Mouse (Mus musculus) adrenal gland, postnatal 25 days (tissue): ENCODE data around the gene Mapk7. TPM values are rescaled to one million over a fixed set of nuclear protein-coding genes. Genes with fewer than 3 reads are reported as not detected.

Experiments
- DNase-seq: peaks from one replicate; pipeline ENCODE4 v3.0.0; 2021; ENCODE audit warnings: mixed read lengths
- total RNA-seq: library from RNA; stranded (reverse); gene quantifications from 2 replicates; pipeline ENCODE4 v1.2.3, GENCODE M21; 2021

Mapk7 gene
- total RNA-seq, 1 experiment from 2014 or later = 23.9 TPM

- DNase-seq = no peak
These were observed 3.2 kb downstream of the Mapk7 start for GRCm38 (mm10) chr11:61490944-61491520.

DNA sequence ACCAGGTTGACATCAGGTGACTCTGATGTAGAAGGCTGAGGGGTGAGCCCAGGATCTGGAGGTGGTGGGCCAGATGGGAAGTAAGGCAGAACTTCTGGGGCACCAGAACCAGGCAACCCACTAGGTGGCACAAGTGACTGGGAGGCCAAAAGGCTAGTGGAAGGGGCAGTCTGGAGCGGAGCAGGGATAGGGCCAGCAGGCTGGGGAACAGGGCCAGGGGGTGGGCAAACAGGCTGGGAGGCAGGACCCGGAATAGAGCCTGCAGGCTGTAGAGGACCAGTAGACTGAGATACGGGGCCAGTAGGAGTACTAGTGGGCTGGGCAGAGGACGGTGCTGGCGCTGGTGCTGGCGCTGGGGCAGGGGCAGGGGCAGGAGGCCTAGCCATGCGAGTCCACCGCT lies 4.3 kb downstream of the Mapk7 start:
- DNase-seq = no peak

GRCm38 (mm10) chr11:61489085-61489484 lies 5.1 kb downstream of the Mapk7 start:
- no peak for DNase-seq

DNA sequence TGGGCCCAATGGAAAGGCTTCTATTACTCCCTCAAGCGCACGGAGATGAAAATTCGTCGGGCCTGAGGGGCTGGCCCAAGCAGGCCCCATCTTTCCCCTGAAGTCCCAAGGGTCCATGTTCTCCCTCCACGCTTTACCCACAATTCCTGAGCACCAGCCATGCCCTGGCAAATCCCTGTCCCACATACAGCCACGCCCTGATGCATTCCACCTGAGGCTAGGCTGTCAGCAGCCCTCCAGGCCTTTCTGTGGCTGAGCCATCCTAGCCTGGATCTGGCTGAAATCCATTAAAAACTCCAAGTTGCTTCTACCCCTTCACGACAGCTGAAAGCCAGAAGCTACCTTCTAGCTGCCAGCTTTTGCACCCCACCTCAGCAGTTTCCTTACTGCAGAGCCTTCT lies 6.3 kb downstream of the Mapk7 start:
- no peak for DNase-seq

- DNase-seq = peak; percentile 69
These were observed 6.8 kb downstream of the Mapk7 start for GRCm38 (mm10) chr11:61487401-61487800.

- no peak for DNase-seq
These were observed 7.6 kb downstream of the Mapk7 start for GRCm38 (mm10) chr11:61486458-61487219.

GRCm38 (mm10) chr11:61485541-61486457 lies 8.4 kb downstream of the Mapk7 start:
- no peak for DNase-seq

- no peak for DNase-seq
These were observed 9.3 kb downstream of the Mapk7 start, which contains the start of gene Mfap4 for GRCm38 (mm10) chr11:61484613-61485540. Gene Mfap4 (plus strand): TSS chr11:61485431.

GRCm38 (mm10) chr11:61484256-61484612 lies 10.0 kb downstream of the Mapk7 start:
- no peak for DNase-seq

- DNase-seq = no peak
These were observed 10.9 kb downstream of the Mapk7 start for GRCm38 (mm10) chr11:61483226-61483845.

DNA sequence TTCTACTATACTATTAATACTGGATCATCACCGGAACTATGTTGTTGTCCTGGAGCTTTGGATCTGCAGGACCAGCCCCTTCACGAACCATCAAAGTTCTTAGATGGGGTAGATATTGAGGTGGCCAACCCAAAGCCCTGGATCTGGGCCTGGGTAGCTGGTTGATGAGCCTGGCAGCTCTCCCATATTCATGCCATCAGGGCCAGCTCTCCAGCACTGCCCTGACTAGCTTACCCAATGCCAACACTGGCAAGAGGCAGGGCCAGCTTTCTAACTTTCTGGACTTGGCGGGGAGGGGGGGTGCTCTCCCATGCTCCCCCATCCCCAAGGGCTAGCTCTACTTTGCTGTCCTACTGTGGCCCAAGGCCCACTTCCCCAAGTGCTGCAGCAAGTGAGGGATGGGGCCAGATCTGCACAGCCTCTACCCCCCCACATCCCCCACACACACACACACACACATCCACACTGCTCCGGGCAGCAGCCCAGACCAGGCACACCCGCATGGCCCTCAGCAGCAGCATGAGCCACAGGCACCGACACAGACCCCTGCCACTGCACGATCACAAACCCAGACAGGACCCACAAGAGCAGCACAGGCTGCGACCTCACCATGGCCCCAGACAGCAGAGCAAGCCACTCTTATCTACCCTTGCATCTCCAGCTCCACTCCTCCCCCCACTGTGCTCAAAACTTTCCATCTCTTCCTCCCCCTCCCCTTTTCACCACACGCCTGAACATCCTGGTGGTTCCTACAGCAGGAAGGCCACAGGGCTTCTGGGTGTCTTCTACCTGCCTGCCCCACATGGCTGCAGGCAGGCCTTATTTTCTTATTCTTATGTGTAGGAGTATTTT lies 12.7 kb downstream of the Mapk7 start:
- DNase-seq = no peak

DNA sequence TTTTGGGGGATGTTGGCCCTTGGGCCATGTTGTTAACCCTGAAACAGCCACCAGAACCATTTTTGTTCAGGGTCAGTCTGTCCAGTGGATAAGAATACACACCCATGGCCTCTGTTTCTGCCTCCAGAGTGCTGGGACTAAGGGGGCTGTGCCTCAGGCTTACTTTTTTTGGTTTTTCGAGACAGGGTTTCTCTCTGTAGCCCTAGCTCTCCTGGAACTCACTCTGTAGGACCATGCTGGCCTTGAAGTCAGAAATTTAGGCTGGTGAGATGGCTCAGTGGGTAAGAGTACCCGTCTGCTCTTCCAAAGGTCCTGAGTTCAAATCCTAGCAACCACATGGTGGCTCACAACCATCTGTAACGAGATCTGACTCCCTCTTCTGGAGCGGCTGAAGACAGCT lies 15.4 kb downstream of the Mapk7 start:
- DNase-seq = no peak

DNA sequence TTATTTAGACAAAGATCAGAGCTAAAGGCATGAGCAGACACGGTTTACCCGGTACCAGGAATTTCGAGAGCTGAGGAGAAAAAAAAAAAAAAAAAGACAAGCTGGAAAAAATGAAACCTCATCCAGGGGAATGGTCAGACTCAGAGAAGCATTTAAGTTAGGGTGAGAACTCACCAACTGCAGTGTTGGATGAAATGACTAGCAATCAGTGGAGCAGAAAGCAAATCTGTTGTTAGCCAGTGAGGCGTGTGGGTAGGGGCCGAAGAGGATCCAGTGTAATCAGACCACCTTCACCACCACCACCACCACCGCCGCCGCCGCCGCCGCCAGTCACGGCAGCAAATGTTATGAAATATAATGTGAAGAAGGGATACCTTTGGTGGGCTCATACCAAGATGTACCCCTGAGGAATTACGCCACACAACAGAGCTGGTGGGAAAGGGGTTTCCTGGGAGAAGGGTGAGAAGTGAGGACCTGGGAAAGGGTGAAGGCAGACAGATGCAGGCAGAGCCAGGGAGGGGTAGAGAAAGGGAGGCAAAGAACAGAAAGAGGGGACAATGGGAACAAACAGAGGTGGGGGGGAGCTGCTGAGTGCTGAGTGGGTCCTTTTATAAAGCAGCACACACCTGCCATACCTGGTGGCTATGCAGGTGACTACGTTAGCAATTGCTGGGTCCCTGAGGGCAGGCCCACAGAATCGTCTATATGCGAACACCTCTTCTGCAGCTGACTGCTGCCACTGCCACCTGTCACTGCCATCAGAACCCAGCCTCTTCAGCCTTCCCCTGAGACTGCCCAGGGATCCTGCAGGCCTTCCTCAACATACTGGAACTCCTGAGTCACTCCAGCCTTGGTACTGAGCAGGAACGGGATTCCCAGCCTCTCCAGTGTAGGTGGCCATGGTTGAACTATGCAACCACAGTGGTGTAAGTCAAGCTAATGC lies 16.4 kb downstream of the Mapk7 start:
- no peak for DNase-seq

DNA sequence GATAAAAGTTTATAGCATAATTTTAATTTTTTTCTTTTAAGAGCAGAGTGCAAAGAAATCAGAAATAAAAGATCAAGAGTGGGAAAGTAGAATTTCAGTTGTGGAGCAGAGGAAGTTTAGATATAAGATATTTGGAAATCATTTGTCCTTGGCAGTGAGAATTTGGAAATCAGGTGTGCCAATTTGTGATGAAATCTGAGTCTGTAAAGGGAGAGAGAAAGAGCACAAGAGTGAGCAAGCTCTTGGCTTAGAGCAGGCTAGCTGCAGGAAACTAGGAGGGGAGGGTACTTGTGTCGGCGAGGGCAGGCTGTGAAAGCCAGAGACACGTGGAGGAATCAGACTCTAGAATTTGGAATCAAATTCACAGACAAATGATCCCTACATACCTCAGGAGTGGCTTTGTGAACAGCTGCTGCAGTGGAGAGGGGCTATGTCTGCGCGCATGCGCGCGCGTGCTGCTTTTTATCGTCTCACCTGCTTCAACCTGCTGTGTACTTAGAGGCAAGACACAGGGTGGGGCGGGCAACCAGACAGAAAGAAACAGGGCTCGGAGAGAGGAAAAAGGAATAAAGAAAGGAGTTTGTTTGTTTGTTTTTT lies 17.3 kb downstream of the Mapk7 start:
- no peak for DNase-seq

- no peak for DNase-seq
These were observed 20.6 kb downstream of the Mapk7 start for GRCm38 (mm10) chr11:61473630-61474029.

DNA sequence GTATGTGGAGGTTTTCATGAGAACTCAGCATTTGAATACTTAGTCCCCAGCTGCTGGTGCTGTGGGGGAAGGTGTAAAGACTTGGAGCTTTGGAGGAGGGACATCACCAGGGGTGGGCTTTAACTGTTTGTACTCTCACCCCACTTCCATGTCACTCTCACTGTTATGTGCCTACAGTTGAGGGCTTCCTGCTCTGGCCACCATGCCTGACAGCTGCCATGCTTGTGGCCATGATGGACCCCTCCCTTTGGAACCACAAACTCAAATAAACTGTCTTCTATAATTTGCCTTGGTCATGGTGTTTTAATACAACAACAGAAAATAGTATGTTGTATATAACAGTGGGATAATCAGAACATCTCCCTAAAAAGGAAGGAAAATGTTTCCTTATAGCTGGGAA lies 23.3 kb downstream of the Mapk7 start:
- no peak for DNase-seq

DNA sequence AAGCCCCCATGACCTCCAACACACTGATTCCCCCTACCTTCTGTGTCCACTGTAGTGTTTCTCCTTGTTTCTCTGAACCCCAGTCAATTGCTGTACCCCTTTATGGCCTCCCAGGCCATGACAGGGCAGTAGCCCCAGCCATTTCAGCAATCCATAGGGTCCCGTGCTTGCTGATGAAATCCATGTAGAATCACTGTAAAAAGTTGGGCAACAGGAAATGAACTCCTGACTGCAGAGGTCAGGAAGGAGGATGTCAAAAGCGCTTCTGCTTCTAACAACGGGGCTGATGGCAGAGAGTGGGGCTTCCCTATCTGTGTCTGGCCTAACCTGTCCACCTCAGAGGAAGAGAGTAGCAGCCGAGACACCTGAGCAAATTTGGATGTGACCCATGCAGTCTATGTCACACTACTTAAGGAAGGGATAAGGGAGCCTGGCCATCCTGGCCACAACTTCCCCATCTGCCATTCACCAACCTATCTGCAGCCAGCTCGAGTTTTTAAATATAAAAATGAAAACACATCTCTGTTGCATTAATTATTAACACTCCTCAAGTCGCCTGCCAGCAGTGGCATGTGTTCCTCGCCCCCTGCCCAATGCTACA lies 24.8 kb downstream of the Mapk7 start:
- DNase-seq = no peak

GRCm38 (mm10) chr11:61468534-61468933 lies 25.7 kb downstream of the Mapk7 start:
- DNase-seq = no peak
